Mouse (Mus musculus): Measurements from ENCODE around the gene Olfr1123.
"Not testable (repeated sequence)": the region's sequence is repeated elsewhere in the genome, so short reads cannot be mapped to it uniquely, and the experiment has no call there.

Gene Olfr1123

GRCm38 (mm10) chr2:87416335-87416734 lies at the start of gene Olfr1123:
Gene Olfr1123, plus strand, starts transcription at chr2:87416635.
- DNase-seq, result no peak

- DNase-seq, result no peak
Observed at GRCm38 (mm10) chr2:87369595-87369994, 46.8 kb upstream of the Olfr1123 start, which contains the start of gene Olfr1121. Gene Olfr1121, plus strand, starts transcription at chr2:87369895.

- DNase-seq, result no peak
Observed at GRCm38 (mm10) chr2:87371726-87372125, 44.7 kb upstream of the Olfr1123 start.

DNA sequence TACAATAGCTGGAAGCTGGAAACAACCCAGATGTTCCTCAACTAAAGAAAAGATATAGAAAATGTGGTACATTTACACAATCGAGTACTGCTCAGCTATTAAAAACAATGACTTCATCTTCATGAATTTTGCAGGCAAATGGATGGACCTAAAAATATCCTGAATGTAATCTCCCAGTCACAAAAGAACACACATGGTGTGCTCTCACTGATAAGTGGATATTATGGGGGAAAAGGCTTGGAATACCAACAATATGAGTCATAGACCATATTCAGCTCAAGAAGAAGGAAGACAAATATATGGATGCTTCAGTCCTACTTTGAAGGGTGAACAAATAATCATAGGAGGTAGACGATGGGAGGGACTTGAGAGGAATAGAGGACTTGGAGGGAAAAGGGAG lies 32.5 kb upstream of the Olfr1123 start:
- DNase-seq, result no peak

DNA sequence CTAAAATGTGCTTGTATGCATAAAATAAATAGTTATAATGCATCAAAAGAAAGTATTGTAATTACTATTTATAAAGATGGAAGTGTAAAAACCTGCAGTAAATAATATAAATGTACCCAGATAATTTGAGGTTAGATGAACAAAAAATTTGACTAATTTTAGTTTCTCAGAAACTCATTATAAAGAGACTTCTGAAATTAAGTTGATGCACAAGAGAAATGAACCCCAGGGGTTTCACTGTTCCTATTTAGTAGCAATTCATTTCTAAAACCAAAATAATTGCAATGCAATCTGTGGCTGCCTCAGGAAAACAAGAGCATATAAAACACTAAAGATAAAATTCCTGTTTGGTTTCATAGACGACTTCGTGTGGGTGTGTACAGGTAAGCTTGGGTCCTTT lies 30.9 kb upstream of the Olfr1123 start, which contains the start of gene Olfr1122:
Gene Olfr1122 (plus strand): TSS at position 301 of the 400 bp plus-strand sequence.
- DNase-seq, result no peak

DNA sequence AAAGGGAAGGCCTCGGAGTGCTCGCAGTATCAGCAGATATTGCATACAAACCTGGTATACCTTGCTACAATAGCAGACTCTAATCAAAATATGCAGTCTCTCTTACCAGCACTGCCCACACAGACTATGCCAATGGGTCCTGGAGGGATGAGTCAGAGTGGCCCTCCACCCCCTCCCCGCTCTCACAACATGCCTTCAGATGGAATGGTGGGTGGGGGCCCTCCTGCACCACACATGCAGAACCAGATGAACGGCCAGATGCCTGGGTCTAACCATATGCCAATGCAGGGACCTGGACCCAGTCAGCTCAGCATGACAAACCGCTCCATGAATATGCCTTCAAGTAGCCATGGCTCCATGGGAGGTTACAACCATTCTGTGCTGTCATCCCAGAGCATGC lies 22.8 kb upstream of the Olfr1123 start:
- not testable (repeated sequence) for DNase-seq

- DNase-seq, result not testable (repeated sequence)
Observed at GRCm38 (mm10) chr2:87394686-87395085, 21.7 kb upstream of the Olfr1123 start.

- DNase-seq, result no peak
Observed at GRCm38 (mm10) chr2:87429975-87430374, 13.5 kb downstream of the Olfr1123 start, which contains the start of gene Olfr1124. Gene Olfr1124, plus strand, starts transcription at chr2:87430275.

GRCm38 (mm10) chr2:87437731-87438130 lies 21.3 kb downstream of the Olfr1123 start:
- DNase-seq, result no peak

- no peak for DNase-seq
Observed at GRCm38 (mm10) chr2:87453662-87454061, 37.2 kb downstream of the Olfr1123 start, which contains the start of gene Olfr1126. Gene Olfr1126, plus strand, starts transcription at chr2:87453962.

DNA sequence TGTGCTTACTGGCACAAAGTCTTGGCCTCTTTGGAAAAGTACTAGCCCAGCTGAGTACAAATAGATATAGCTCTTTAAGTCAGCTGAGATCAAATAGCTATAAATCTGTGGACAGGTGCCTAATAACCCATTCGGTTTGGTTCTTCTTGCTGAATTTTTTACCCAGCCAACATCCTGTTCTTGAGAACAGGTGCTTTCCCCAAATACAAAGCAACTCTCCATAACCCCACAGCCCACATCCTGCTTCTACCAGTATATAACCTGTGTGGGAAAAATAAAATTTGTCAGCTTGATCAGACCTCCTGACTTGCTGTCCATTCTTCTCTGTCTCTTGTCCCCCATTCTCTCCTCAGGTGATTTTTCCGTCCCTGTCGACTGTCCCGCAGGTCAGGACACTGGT lies 45.3 kb downstream of the Olfr1123 start:
- DNase-seq, result no peak
